ENCODE assay signal across 22 mouse cellular contexts in genomic region chr6:85471962-85472361, GRCm38 (mm10). TPM values are rescaled to one million over a fixed set of nuclear protein-coding genes. Genes with fewer than 3 reads are reported as not detected.
DNase-seq lines count a peak whose midpoint lies in the region; ATAC-seq and TF ChIP-seq lines count a peak whose summit lies in the region.
"Had no signal": no experiment of that assay in that cellular context is flagged by ENCODE, and none has a peak within 500 bp of the region (broad histone marks: within the 10 kb centered on the region; RNA-seq: fewer than 3 reads in every experiment).

No protein-coding gene starts in this region.

- no peak for ATAC-seq in forebrain, embryonic 13.5 days
- ATAC-seq in forebrain, embryonic 11.5 days (replicated peaks; ENCODE audit: low FRiP score) = no peak
- ATAC-seq in midbrain, embryonic 14.5 days (ENCODE audit: low FRiP score, low TSS enrichment) = no peak
- ATAC-seq in midbrain, postnatal 0 days (ENCODE audit: low FRiP score) = no peak
- ATAC-seq: forebrain, embryonic 15.5 days had no signal

- no peaks in the 10 kb centered on the region for H3K27me3 ChIP-seq in forebrain, embryonic 13.5 days
- no peaks in the 10 kb centered on the region for H3K27me3 ChIP-seq in forebrain, embryonic 11.5 days (ENCODE audit: control insufficient read depth, insufficient read depth, low read length)
- H3K27me3 ChIP-seq in midbrain, embryonic 14.5 days (ENCODE audit: control insufficient read depth, insufficient read depth, low read length) = no peaks in the 10 kb centered on the region
- H3K27me3 ChIP-seq in midbrain, postnatal 0 days (ENCODE audit: insufficient read depth, low read length) = no peaks in the 10 kb centered on the region
- H3K27me3 ChIP-seq: embryonic facial prominence, embryonic 13.5 days; forebrain, embryonic 15.5 days; hindbrain, embryonic 15.5 days had no signal

- H3K4me1 ChIP-seq in forebrain, embryonic 13.5 days = peaks cover 6% of the 10 kb centered on the region; the same call in 1 of the 2 replicates
- no peaks in the 10 kb centered on the region for H3K4me1 ChIP-seq in forebrain, embryonic 11.5 days (replicated peaks; ENCODE audit: control insufficient read depth, insufficient read depth, low read length)
- no peaks in the 10 kb centered on the region for H3K4me1 ChIP-seq in midbrain, embryonic 14.5 days (ENCODE audit: control insufficient read depth, insufficient read depth, low read length)
- no peaks in the 10 kb centered on the region for H3K4me1 ChIP-seq in midbrain, postnatal 0 days (ENCODE audit: insufficient read depth, low read length)
- H3K4me1 ChIP-seq: embryonic facial prominence, embryonic 13.5 days; forebrain, embryonic 15.5 days; heart, embryonic 15.5 days; hindbrain, embryonic 10.5 days; hindbrain, embryonic 15.5 days had no signal

- no peak overlapping the region for H3K4me2 ChIP-seq in forebrain, embryonic 13.5 days
- no peak overlapping the region for H3K4me2 ChIP-seq in forebrain, embryonic 11.5 days (ENCODE audit: low read depth, low read length, severe bottlenecking)
- no peak overlapping the region for H3K4me2 ChIP-seq in midbrain, embryonic 14.5 days (ENCODE audit: low read length)
- H3K4me2 ChIP-seq in midbrain, postnatal 0 days (ENCODE audit: low read depth, low read length, poor library complexity, severe bottlenecking) = no peak overlapping the region
- H3K4me2 ChIP-seq: embryonic facial prominence, embryonic 13.5 days; forebrain, embryonic 15.5 days; heart, embryonic 15.5 days; hindbrain, embryonic 15.5 days had no signal

- H3K27ac ChIP-seq in forebrain, embryonic 13.5 days = no peak overlapping the region
- no peak overlapping the region for H3K27ac ChIP-seq in forebrain, embryonic 11.5 days (ENCODE audit: low read depth, low read length)
- no peak overlapping the region for H3K27ac ChIP-seq in midbrain, embryonic 14.5 days (replicated peaks; ENCODE audit: low read depth, low read length)
- H3K27ac ChIP-seq in midbrain, postnatal 0 days (ENCODE audit: low read depth, low read length) = no peak overlapping the region
- H3K27ac ChIP-seq: embryonic facial prominence, embryonic 13.5 days; forebrain, embryonic 15.5 days; heart, embryonic 10.5 days; heart, embryonic 15.5 days; hindbrain, embryonic 10.5 days; hindbrain, embryonic 15.5 days had no signal

- no peak overlapping the region for H3K4me3 ChIP-seq in forebrain, embryonic 13.5 days
- no peak overlapping the region for H3K4me3 ChIP-seq in forebrain, embryonic 11.5 days (ENCODE audit: low read depth, low read length)
- no peak overlapping the region for H3K4me3 ChIP-seq in midbrain, embryonic 14.5 days (replicated peaks; ENCODE audit: low read depth, low read length)
- H3K4me3 ChIP-seq in midbrain, postnatal 0 days (ENCODE audit: low read depth, low read length) = no peak overlapping the region
- H3K4me3 ChIP-seq: embryonic facial prominence, embryonic 13.5 days; forebrain, embryonic 15.5 days; heart, embryonic 10.5 days; heart, embryonic 15.5 days; hindbrain, embryonic 10.5 days; hindbrain, embryonic 15.5 days had no signal

- TF ChIP-seq CTCF in midbrain, postnatal 0 days (IDR thresholded peaks at IDR 0.05) = no peak

- H3K9ac ChIP-seq in forebrain, embryonic 13.5 days = 0 out of 2 replicates have a peak overlapping the region, but pooled peaks have one; percentile 5
- H3K9ac ChIP-seq in forebrain, embryonic 11.5 days (ENCODE audit: low read length) = no peak overlapping the region
- no peak overlapping the region for H3K9ac ChIP-seq in midbrain, embryonic 14.5 days (replicated peaks; ENCODE audit: low read length)
- no peak overlapping the region for H3K9ac ChIP-seq in midbrain, postnatal 0 days (replicated peaks; ENCODE audit: low read length, poor library complexity, severe bottlenecking)
- H3K9ac ChIP-seq: embryonic facial prominence, embryonic 13.5 days; forebrain, embryonic 15.5 days; heart, embryonic 15.5 days; hindbrain, embryonic 15.5 days had no signal

- no peaks in the 10 kb centered on the region for H3K9me3 ChIP-seq in forebrain, embryonic 13.5 days (replicated peaks)
- no peaks in the 10 kb centered on the region for H3K9me3 ChIP-seq in forebrain, embryonic 11.5 days (ENCODE audit: control insufficient read depth, low read length)
- no peaks in the 10 kb centered on the region for H3K9me3 ChIP-seq in midbrain, embryonic 14.5 days (ENCODE audit: control insufficient read depth, low read length)
- no peaks in the 10 kb centered on the region for H3K9me3 ChIP-seq in midbrain, postnatal 0 days (ENCODE audit: low read length)
- H3K9me3 ChIP-seq: embryonic facial prominence, embryonic 13.5 days; forebrain, embryonic 15.5 days; heart, embryonic 10.5 days; heart, embryonic 15.5 days; hindbrain, embryonic 10.5 days; hindbrain, embryonic 15.5 days had no signal

- H3K36me3 ChIP-seq in forebrain, embryonic 13.5 days (ENCODE audit: poor library complexity, severe bottlenecking) = peaks cover 28% of the 10 kb centered on the region
- peaks cover 17% of the 10 kb centered on the region for H3K36me3 ChIP-seq in forebrain, embryonic 11.5 days (ENCODE audit: control insufficient read depth, insufficient read depth, low read length)
- peaks cover 60% of the 10 kb centered on the region for H3K36me3 ChIP-seq in midbrain, embryonic 14.5 days (ENCODE audit: control insufficient read depth, insufficient read depth, low read length)
- peaks cover 54% of the 10 kb centered on the region for H3K36me3 ChIP-seq in midbrain, postnatal 0 days (ENCODE audit: insufficient read depth, low read length)

- WGBS in forebrain, embryonic 13.5 days = 64% methylated on average over 8 of the region's 8 CpGs
- WGBS in forebrain, embryonic 11.5 days = 71% methylated on average over 8 of the region's 8 CpGs
- WGBS in midbrain, embryonic 14.5 days = 54% methylated on average over 8 of the region's 8 CpGs
- WGBS in midbrain, postnatal 0 days = 61% methylated on average over 8 of the region's 8 CpGs

- no peak for DNase-seq in forebrain, embryonic 11.5 days (ENCODE audit: low spot score)
- DNase-seq in kidney, postnatal 10 days = peak; percentile 36
- DNase-seq in kidney, adult 9 months = no peak
- DNase-seq in midbrain, embryonic 14.5 days = peak; percentile 45
- no peak for DNase-seq in midbrain, postnatal 0 days (ENCODE audit: low spot score)
- no peak for DNase-seq in thymus, postnatal 0 days (ENCODE audit: low spot score)
- DNase-seq: adrenal gland, adult 8-10 months; adrenal gland, postnatal 36 days; cerebellum, adult 18-20 months; gastrocnemius, postnatal 10 days; heart, adult 18-20 months; heart, postnatal 14 days; kidney, adult 11 months had no signal

RNA-seq across cellular contexts. Expression of gene Pradc1, which starts 20.2 kb away (rescaled TPM):
- polyA plus RNA-seq in forebrain, embryonic 13.5 days (2015; fragmentation: Nextera tagmentation; extraction: Ambion mirVana) = 32.4 and 33.9 TPM in 2 replicates
- 26.3 and 27.5 TPM in 2 replicates for polyA plus RNA-seq in forebrain, embryonic 11.5 days (2014; fragmentation: Nextera tagmentation; extraction: Ambion mirVana)
- polyA plus RNA-seq in midbrain, embryonic 14.5 days (2014; fragmentation: Nextera tagmentation; extraction: Ambion mirVana) = 15.0 and 18.5 TPM in 2 replicates
- total RNA-seq in midbrain, postnatal 0 days (2014; rRNA removed) = 8.6 and 9.7 TPM in 2 replicates
- polyA plus RNA-seq in midbrain, postnatal 0 days (2015; fragmentation: Nextera tagmentation; extraction: Ambion mirVana) = 25.3 and 28.2 TPM in 2 replicates
- polyA plus RNA-seq in thymus, postnatal 0 days (2015; fragmentation: Nextera tagmentation; extraction: Ambion mirVana) = 51.9 and 56.7 TPM in 2 replicates

RNA-seq across cellular contexts. Expression of gene Cct7, which starts 20.6 kb away (rescaled TPM):
- polyA plus RNA-seq in forebrain, embryonic 13.5 days (2015; fragmentation: Nextera tagmentation; extraction: Ambion mirVana) = 668 and 694 TPM in 2 replicates
- polyA plus RNA-seq in forebrain, embryonic 11.5 days (2014; fragmentation: Nextera tagmentation; extraction: Ambion mirVana) = 647 and 695 TPM in 2 replicates
- 589 and 591 TPM in 2 replicates for polyA plus RNA-seq in midbrain, embryonic 14.5 days (2014; fragmentation: Nextera tagmentation; extraction: Ambion mirVana)
- 176 and 203 TPM in 2 replicates for total RNA-seq in midbrain, postnatal 0 days (2014; rRNA removed)
- polyA plus RNA-seq in midbrain, postnatal 0 days (2015; fragmentation: Nextera tagmentation; extraction: Ambion mirVana) = 502 and 505 TPM in 2 replicates
- 415 and 437 TPM in 2 replicates for polyA plus RNA-seq in thymus, postnatal 0 days (2015; fragmentation: Nextera tagmentation; extraction: Ambion mirVana)

RNA-seq across cellular contexts. Expression of gene Fbxo41, which starts 30.8 kb away (rescaled TPM):
- polyA plus RNA-seq in forebrain, embryonic 13.5 days (2015; fragmentation: Nextera tagmentation; extraction: Ambion mirVana) = 2.7 and 3.2 TPM in 2 replicates
- polyA plus RNA-seq in forebrain, embryonic 11.5 days (2014; fragmentation: Nextera tagmentation; extraction: Ambion mirVana) = 0.93 and 1.1 TPM in 2 replicates
- 10.1 and 11.4 TPM in 2 replicates for polyA plus RNA-seq in midbrain, embryonic 14.5 days (2014; fragmentation: Nextera tagmentation; extraction: Ambion mirVana)
- 58.1 and 67.3 TPM in 2 replicates for total RNA-seq in midbrain, postnatal 0 days (2014; rRNA removed)
- 12.1 and 13.3 TPM in 2 replicates for polyA plus RNA-seq in midbrain, postnatal 0 days (2015; fragmentation: Nextera tagmentation; extraction: Ambion mirVana)
- 0.04 TPM in 1 of 2 replicates, not detected in the other for polyA plus RNA-seq in thymus, postnatal 0 days (2015; fragmentation: Nextera tagmentation; extraction: Ambion mirVana)
- total RNA-seq: heart, adult 18-20 months; heart, postnatal 14 days had no signal

RNA-seq across cellular contexts. Expression of gene Smyd5, which starts 40.2 kb away (rescaled TPM):
- 40.0 and 51.9 TPM in 2 replicates for polyA plus RNA-seq in forebrain, embryonic 13.5 days (2015; fragmentation: Nextera tagmentation; extraction: Ambion mirVana)
- 49.8 and 52.7 TPM in 2 replicates for polyA plus RNA-seq in forebrain, embryonic 11.5 days (2014; fragmentation: Nextera tagmentation; extraction: Ambion mirVana)
- polyA plus RNA-seq in midbrain, embryonic 14.5 days (2014; fragmentation: Nextera tagmentation; extraction: Ambion mirVana) = 54.0 and 55.9 TPM in 2 replicates
- 66.6 and 71.4 TPM in 2 replicates for total RNA-seq in midbrain, postnatal 0 days (2014; rRNA removed)
- 65.6 and 66.5 TPM in 2 replicates for polyA plus RNA-seq in midbrain, postnatal 0 days (2015; fragmentation: Nextera tagmentation; extraction: Ambion mirVana)
- 28.6 and 29.1 TPM in 2 replicates for polyA plus RNA-seq in thymus, postnatal 0 days (2015; fragmentation: Nextera tagmentation; extraction: Ambion mirVana)

RNA-seq across cellular contexts. Expression of gene Egr4, which starts 41.4 kb away (rescaled TPM):
- polyA plus RNA-seq in forebrain, embryonic 13.5 days (2015; fragmentation: Nextera tagmentation; extraction: Ambion mirVana) = not detected in 2 replicates
- not detected in 2 replicates for polyA plus RNA-seq in forebrain, embryonic 11.5 days (2014; fragmentation: Nextera tagmentation; extraction: Ambion mirVana)
- not detected in 2 replicates for polyA plus RNA-seq in midbrain, embryonic 14.5 days (2014; fragmentation: Nextera tagmentation; extraction: Ambion mirVana)
- total RNA-seq in midbrain, postnatal 0 days (2014; rRNA removed) = 0.77 and 0.90 TPM in 2 replicates
- polyA plus RNA-seq in midbrain, postnatal 0 days (2015; fragmentation: Nextera tagmentation; extraction: Ambion mirVana) = 0.12 and 0.19 TPM in 2 replicates
- polyA plus RNA-seq in thymus, postnatal 0 days (2015; fragmentation: Nextera tagmentation; extraction: Ambion mirVana) = 0.05 TPM in 1 of 2 replicates, not detected in the other
- total RNA-seq: adrenal gland, adult 8-10 months; adrenal gland, postnatal 36 days; gastrocnemius, postnatal 10 days; gastrocnemius, postnatal 4 days; heart, adult 18-20 months; heart, postnatal 14 days had no signal
- polyA plus RNA-seq: embryonic facial prominence, embryonic 13.5 days; forebrain, embryonic 15.5 days; heart, embryonic 10.5 days; heart, embryonic 15.5 days; hindbrain, embryonic 10.5 days; intestine, embryonic 14.5 days had no signal

Comparison
In these comparisons a context has a peak if more than half of its experiments do, and no peak if none do; other contexts are left out.
1. DNase-seq: peak in kidney, postnatal 10 days (single experiment) and midbrain, embryonic 14.5 days (single experiment); none in forebrain, embryonic 11.5 days (single experiment), kidney, adult 9 months (single experiment), midbrain, postnatal 0 days (single experiment) and thymus, postnatal 0 days (single experiment).